Mouse (Mus musculus): ENCODE results near the gene Rtl10.
"Not testable (repeated sequence)": the region's sequence is repeated elsewhere in the genome, so short reads cannot be mapped to it uniquely, and the experiment has no call there.

The Rtl10 gene

GRCm38 (mm10) chr16:18483839-18484238 is 14.9 kb upstream of the Rtl10 start:
- DNase-seq, result no peak

- no peak for DNase-seq
These were observed 14.3 kb upstream of the Rtl10 start for GRCm38 (mm10) chr16:18484386-18484785.

GRCm38 (mm10) chr16:18484794-18485435 is 13.8 kb upstream of the Rtl10 start:
- DNase-seq, result no peak

- no peak for DNase-seq
These were observed 12.6 kb upstream of the Rtl10 start for GRCm38 (mm10) chr16:18486126-18486525.

- no peak for DNase-seq
These were observed 8.4 kb upstream of the Rtl10 start for GRCm38 (mm10) chr16:18490281-18490680.

DNA sequence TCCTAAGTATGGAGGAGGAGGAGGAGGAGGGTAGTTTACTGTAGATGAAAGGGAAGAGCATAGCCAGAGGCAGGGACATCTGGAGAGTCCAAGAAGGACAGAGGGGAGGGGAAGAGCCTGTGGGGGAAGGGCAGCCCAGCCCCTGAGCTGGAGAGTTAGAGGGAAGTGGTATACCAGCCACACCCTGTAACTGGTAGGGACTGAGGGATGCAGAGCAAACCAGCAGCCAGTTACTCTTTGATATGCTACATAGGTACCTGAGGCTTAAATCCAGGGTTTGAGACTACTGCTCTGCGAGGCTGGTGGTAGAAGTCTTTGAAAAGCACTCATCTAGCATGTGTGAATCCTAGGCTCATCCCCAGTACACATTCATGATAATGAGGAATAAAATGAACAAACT is 7.8 kb upstream of the Rtl10 start:
- no peak for DNase-seq

DNA sequence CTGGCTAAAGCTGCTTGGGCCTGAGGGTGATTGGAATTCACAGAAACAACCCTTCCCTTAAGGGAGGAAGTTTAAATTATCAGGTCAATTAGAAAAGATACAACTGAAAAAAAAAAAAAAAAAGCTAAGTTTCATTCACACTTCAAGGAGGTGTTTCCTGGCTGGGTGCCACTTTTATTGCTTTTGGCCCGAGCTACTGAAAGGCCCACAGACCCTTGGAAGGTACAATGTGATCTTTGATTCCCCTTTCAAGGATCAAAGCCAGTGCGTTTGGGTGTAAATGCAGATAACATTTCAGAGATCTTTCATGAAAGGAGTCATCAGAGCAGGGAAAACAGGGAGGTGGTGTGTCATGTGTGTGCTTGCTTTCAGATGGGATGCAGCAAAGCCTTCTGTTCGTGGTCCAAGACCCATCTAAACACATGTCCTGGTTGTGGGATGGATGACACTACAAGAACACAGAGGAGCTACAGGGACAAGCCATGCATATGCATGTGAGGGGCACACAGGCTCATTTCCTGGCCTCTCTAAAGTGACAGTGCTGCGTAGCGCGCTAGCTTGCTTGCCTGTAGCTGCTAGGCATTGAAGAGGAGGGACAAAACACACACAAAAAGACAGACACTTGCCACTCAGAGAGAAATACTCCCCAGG is 711 bp upstream of the Rtl10 start:
- no peak for DNase-seq

- DNase-seq, result no peak
These were observed 295 bp downstream of the Rtl10 start for GRCm38 (mm10) chr16:18498996-18499395.

DNA sequence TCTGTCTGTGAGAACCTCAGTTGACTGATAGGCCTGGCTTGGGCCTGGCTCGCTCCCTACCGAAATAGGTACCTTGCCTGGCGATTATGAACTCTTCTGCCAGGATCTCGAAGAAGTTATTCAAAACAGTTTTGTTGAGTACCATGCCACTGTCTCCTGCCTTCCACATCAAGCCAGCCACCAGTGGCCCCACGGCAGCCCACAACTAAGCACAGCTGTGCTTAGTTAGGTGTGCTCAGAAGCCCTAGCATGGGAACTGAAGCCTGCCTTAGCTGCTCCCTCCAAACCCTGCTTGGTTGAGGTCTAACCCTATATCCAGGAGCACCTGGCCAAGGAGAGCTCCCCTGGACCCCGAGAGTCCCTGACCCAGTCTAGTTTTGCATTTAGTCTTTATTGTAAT is 2.8 kb downstream of the Rtl10 start:
- DNase-seq, result no peak

GRCm38 (mm10) chr16:18503566-18504342 is 5.1 kb downstream of the Rtl10 start:
- no peak for DNase-seq

GRCm38 (mm10) chr16:18506524-18507199 is 8.0 kb downstream of the Rtl10 start:
- no peak for DNase-seq

DNA sequence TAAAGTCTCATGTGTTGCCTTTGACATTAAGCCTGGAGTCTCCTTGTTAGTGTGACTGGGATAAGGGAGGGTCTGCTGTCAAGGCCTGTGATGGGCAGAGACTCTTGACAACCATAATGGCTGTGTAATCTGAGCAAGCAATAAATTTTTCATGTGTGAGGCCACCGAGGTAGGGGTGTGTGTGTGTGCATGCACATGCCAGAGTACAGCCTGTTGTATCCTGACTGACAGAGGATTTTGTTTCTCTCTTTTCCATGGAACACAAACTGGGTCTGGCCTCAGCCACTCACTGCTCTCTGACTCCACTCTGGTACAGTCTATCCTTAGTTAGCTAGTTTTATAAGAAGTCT is 8.5 kb downstream of the Rtl10 start:
- no peak for DNase-seq

DNA sequence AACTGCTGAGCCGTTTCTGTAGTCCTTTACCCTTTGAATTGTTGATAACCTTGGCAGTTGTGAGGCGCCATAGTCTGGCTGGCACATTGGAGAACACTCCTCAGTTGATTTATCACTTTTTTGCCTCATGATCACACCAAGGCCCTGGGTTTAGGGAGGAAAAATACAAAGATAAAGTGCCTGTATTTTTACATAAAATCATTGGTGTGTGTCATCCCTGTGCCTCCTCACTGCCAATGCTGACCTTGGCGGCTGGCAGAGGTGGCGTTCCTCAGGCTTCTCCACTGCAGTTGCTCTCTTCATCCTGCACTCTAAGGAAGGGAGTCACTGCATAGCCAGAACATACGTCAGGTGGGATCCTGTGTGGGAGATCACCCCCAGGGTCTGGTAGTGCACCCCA is 13.0 kb downstream of the Rtl10 start:
- no peak for DNase-seq

GRCm38 (mm10) chr16:18513508-18513907 is 14.8 kb downstream of the Rtl10 start:
- DNase-seq, result no peak

GRCm38 (mm10) chr16:18518091-18518490 is 19.4 kb downstream of the Rtl10 start:
- no peak for DNase-seq

- DNase-seq, result no peak
These were observed 25.0 kb downstream of the Rtl10 start for GRCm38 (mm10) chr16:18523563-18524245.

DNA sequence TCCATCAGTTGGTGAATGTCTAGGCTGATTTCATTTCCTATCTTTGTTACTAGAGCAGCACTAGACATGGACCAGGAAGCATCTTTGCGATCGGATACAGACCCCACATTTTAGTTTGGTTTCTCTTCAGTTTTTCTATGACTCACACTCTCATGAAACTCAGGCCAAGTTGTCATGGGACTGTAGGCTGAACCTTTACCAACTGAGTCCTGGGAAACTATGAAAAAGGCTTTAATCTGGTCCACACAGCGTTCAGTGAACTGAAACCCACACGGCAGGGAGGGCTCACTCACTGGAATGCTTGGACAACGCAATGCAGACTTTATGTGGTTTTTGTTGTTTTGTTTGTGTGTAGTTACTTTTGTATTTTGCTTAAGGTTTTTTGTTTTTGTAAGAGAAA is 30.0 kb downstream of the Rtl10 start:
- DNase-seq, result no peak

GRCm38 (mm10) chr16:18533061-18533460 is 34.4 kb downstream of the Rtl10 start:
- DNase-seq, result not testable (repeated sequence)

DNA sequence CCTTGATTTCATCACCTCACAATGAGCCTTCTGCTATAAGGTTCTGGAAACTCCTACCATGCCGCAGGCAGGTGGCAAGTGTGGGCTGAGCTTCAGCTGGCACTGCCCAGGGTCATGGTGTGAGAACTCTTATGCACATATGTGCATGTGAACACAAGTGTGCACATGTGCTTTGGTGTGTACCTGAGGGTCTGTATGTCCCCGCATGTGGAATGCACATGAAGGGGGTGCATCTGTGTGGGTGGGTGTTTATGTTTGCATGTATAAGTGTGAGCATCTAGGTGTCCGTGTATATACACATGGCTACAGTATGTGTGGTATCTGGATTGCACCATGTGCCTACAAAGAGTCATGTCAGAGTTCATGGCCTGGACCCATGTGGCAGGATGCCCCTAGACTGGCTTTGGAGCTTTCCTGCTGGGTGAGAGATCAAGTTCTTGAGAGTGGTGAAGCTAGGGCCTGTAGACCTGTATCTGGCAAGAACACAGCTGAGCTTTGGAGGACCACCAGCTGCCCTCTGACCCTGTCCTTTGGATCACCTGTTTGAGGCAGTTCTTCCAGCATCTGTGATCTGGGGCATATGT is 38.8 kb downstream of the Rtl10 start:
- DNase-seq, result no peak

- DNase-seq, result no peak
These were observed 40.6 kb downstream of the Rtl10 start for GRCm38 (mm10) chr16:18539281-18539680.

DNA sequence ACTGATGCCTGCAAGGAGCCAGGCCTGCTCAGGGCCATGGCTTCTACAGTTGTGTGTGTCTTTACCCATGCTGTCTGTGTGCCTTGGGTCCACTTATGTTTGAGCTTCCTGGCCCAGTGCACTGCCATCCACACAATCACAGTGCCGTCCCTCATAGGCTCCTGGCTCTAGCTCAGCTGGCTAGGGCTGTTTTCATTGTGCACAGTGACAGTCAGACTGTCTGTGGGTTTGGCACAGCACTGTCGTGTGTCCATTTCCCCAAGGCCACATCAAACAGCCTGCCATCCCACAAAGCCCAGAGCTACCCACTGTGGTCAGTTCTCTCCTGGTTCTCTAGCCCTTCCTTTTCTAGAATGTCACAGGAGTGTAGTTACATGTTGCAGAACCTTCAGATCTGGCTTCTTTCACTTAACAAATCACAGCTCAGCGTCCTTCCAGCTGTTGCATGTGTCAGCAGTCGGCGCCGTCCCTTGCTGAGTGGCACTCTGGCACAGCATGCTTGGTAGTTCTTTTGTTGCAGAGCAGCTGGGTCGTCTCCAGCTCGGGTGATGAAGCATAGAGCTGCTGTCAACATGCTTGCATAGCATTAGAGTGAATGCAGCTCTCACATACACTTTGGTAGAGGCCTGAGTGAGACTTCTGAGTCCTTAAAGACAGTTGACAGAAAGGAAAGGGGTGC is 44.6 kb downstream of the Rtl10 start:
- no peak for DNase-seq

- no peak for DNase-seq
These were observed 49.2 kb downstream of the Rtl10 start for GRCm38 (mm10) chr16:18547891-18548290.
